Mouse (Mus musculus) bone marrow, adult 2 months (tissue): ENCODE measurements around the gene Prkab2.

Experiments used
- CTCF ChIP-seq: fragments of 200-500 bp; IDR thresholded peaks from 2 replicates; pipeline ENCODE4 v1.5.1; 2011; ENCODE audit warnings: low read length, control low read depth; ENCODE audit not compliant: control insufficient read depth, insufficient read depth
- POLR2A ChIP-seq: fragments of 200-500 bp; IDR thresholded peaks from 2 replicates; pipeline ENCODE4 v1.6.1; 2011; ENCODE audit warnings: low read depth, mild to moderate bottlenecking, control low read depth, low read length, borderline replicate concordance; ENCODE audit not compliant: control insufficient read depth

DNA sequence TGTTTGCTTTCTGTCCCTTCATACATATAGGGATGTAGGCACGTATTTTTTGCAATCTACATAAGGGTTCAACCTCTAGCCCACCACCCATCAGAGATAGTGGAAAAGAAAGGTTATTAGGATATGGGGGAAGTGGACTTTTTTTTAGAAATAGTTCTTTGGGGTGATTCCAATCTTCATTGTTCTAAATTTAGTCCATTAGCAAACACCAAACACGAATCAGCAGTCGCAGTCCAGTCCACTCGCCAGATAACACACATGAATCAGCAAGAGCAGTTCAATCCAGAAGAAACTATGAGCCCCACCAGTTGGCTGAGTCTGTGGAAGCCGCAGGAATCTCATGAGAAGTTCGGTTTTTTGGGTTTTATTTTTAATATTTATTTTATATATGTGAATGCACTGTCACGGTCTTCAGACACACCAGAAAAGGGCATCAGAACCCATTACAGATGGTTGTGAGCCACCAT lies 16.7 kb downstream of the Prkab2 start, which contains the start of gene Gm17651:
- no peak for TF ChIP-seq CTCF
- TF ChIP-seq POLR2A, result no peak
